Mouse (Mus musculus): ENCODE results near the gene Tgfbr3. TPM values are rescaled to one million over a fixed set of nuclear protein-coding genes. Genes with fewer than 3 reads are reported as not detected.

Gene Tgfbr3
- polyA plus RNA-seq, 1 experiment from 2014 or later: 14.9 TPM

GRCm38 (mm10) chr5:107110880-107111520 is 178.4 kb downstream of the Tgfbr3 start:
- Histone ChIP-seq H3K27ac (ENCODE audit: low read length) (peak overlapping the region; percentile 74), H3K4me3 (ENCODE audit: low read length) (no peak overlapping the region), H3K9ac (ENCODE audit: low read depth, low read length) (no peak overlapping the region), H3K36me3 (ENCODE audit: control insufficient read depth, insufficient read depth, low read length) (no peaks in the 10 kb centered on the region), H3K9me3 (ENCODE audit: control insufficient read depth, low read length) (no peaks in the 10 kb centered on the region), H3K4me1 (ENCODE audit: control insufficient read depth, insufficient read depth, low read length) (peaks cover 31% of the 10 kb centered on the region), H3K27me3 (replicated peaks; ENCODE audit: control insufficient read depth, insufficient read depth, low read length) (no peaks in the 10 kb centered on the region), H3K4me2 (ENCODE audit: low read depth, low read length) (peak overlapping the region; percentile 19; the same call in 1 of the 2 replicates)
- peak; percentile 74 for ATAC-seq
- 23% methylated on average over 7 of the region's 7 CpGs for WGBS

GRCm38 (mm10) chr5:107110089-107110879 is 179.1 kb downstream of the Tgfbr3 start:
- no peaks in the 10 kb centered on the region for H3K36me3 ChIP-seq (ENCODE audit: control insufficient read depth, insufficient read depth, low read length)
- WGBS: 41% methylated on average over 13 of the region's 13 CpGs
- H3K9ac ChIP-seq (ENCODE audit: low read depth, low read length): no peak overlapping the region
- H3K4me3 ChIP-seq (ENCODE audit: low read length): no peak overlapping the region
- no peaks in the 10 kb centered on the region for H3K27me3 ChIP-seq (replicated peaks; ENCODE audit: control insufficient read depth, insufficient read depth, low read length)
- ATAC-seq: peak; percentile 79
- no peaks in the 10 kb centered on the region for H3K9me3 ChIP-seq (ENCODE audit: control insufficient read depth, low read length)
- H3K4me1 ChIP-seq (ENCODE audit: control insufficient read depth, insufficient read depth, low read length): peaks cover 31% of the 10 kb centered on the region
- H3K27ac ChIP-seq (ENCODE audit: low read length): peak overlapping the region; percentile 74
- H3K4me2 ChIP-seq (ENCODE audit: low read depth, low read length): peak overlapping the region; percentile 19; the same call in 1 of the 2 replicates

GRCm38 (mm10) chr5:107109416-107109815 is 180.0 kb downstream of the Tgfbr3 start:
- H3K9ac ChIP-seq (ENCODE audit: low read depth, low read length): no peak overlapping the region
- no peak overlapping the region for H3K4me2 ChIP-seq (ENCODE audit: low read depth, low read length)
- 84% methylated on average over 15 of the region's 15 CpGs for WGBS
- H3K4me1 ChIP-seq (ENCODE audit: control insufficient read depth, insufficient read depth, low read length): peaks cover 31% of the 10 kb centered on the region
- H3K4me3 ChIP-seq (ENCODE audit: low read length): no peak overlapping the region
- H3K27me3 ChIP-seq (replicated peaks; ENCODE audit: control insufficient read depth, insufficient read depth, low read length): no peaks in the 10 kb centered on the region
- ATAC-seq: no peak
- H3K9me3 ChIP-seq (ENCODE audit: control insufficient read depth, low read length): no peaks in the 10 kb centered on the region
- no peak overlapping the region for H3K27ac ChIP-seq (ENCODE audit: low read length)
- no peaks in the 10 kb centered on the region for H3K36me3 ChIP-seq (ENCODE audit: control insufficient read depth, insufficient read depth, low read length)

- Histone ChIP-seq H3K36me3 (ENCODE audit: control insufficient read depth, insufficient read depth, low read length) (no peaks in the 10 kb centered on the region), H3K27ac (ENCODE audit: low read length) (peak overlapping the region; percentile 69), H3K9ac (ENCODE audit: low read depth, low read length) (no peak overlapping the region), H3K4me1 (ENCODE audit: control insufficient read depth, insufficient read depth, low read length) (peaks cover 24% of the 10 kb centered on the region), H3K4me2 (ENCODE audit: low read depth, low read length) (no peak overlapping the region), H3K4me3 (ENCODE audit: low read length) (no peak overlapping the region), H3K27me3 (replicated peaks; ENCODE audit: control insufficient read depth, insufficient read depth, low read length) (no peaks in the 10 kb centered on the region), H3K9me3 (ENCODE audit: control insufficient read depth, low read length) (no peaks in the 10 kb centered on the region)
- ATAC-seq: no peak
- 47% methylated on average over 12 of the region's 12 CpGs for WGBS
Observed at GRCm38 (mm10) chr5:107106793-107107192, 182.6 kb downstream of the Tgfbr3 start.

- 83% methylated on average over 2 of the region's 2 CpGs for WGBS
- Histone ChIP-seq H3K4me3 (ENCODE audit: low read length) (no peak overlapping the region), H3K4me2 (ENCODE audit: low read depth, low read length) (no peak overlapping the region), H3K4me1 (ENCODE audit: control insufficient read depth, insufficient read depth, low read length) (peaks cover 23% of the 10 kb centered on the region), H3K27me3 (replicated peaks; ENCODE audit: control insufficient read depth, insufficient read depth, low read length) (no peaks in the 10 kb centered on the region), H3K9ac (ENCODE audit: low read depth, low read length) (no peak overlapping the region), H3K9me3 (ENCODE audit: control insufficient read depth, low read length) (no peaks in the 10 kb centered on the region), H3K36me3 (ENCODE audit: control insufficient read depth, insufficient read depth, low read length) (no peaks in the 10 kb centered on the region), H3K27ac (ENCODE audit: low read length) (no peak overlapping the region)
- ATAC-seq: no peak
Observed at GRCm38 (mm10) chr5:107106139-107106538, 183.3 kb downstream of the Tgfbr3 start.

GRCm38 (mm10) chr5:107103591-107103990 is 185.8 kb downstream of the Tgfbr3 start:
- WGBS: 84% methylated on average over 2 of the region's 2 CpGs
- Histone ChIP-seq H3K9ac (ENCODE audit: low read depth, low read length) (no peak overlapping the region), H3K4me3 (ENCODE audit: low read length) (no peak overlapping the region), H3K36me3 (ENCODE audit: control insufficient read depth, insufficient read depth, low read length) (no peaks in the 10 kb centered on the region), H3K27me3 (replicated peaks; ENCODE audit: control insufficient read depth, insufficient read depth, low read length) (no peaks in the 10 kb centered on the region), H3K4me2 (ENCODE audit: low read depth, low read length) (no peak overlapping the region), H3K9me3 (ENCODE audit: control insufficient read depth, low read length) (no peaks in the 10 kb centered on the region), H3K27ac (ENCODE audit: low read length) (no peak overlapping the region), H3K4me1 (ENCODE audit: control insufficient read depth, insufficient read depth, low read length) (peaks cover 8% of the 10 kb centered on the region)
- no peak for ATAC-seq

- WGBS: 61% methylated on average over 4 of the region's 4 CpGs
- H3K4me1 ChIP-seq (ENCODE audit: control insufficient read depth, insufficient read depth, low read length): peaks cover 8% of the 10 kb centered on the region
- no peak overlapping the region for H3K4me2 ChIP-seq (ENCODE audit: low read depth, low read length)
- no peaks in the 10 kb centered on the region for H3K9me3 ChIP-seq (ENCODE audit: control insufficient read depth, low read length)
- no peaks in the 10 kb centered on the region for H3K36me3 ChIP-seq (ENCODE audit: control insufficient read depth, insufficient read depth, low read length)
- H3K9ac ChIP-seq (ENCODE audit: low read depth, low read length): no peak overlapping the region
- no peaks in the 10 kb centered on the region for H3K27me3 ChIP-seq (replicated peaks; ENCODE audit: control insufficient read depth, insufficient read depth, low read length)
- H3K27ac ChIP-seq (ENCODE audit: low read length): no peak overlapping the region
- no peak for ATAC-seq
- H3K4me3 ChIP-seq (ENCODE audit: low read length): no peak overlapping the region
Observed at GRCm38 (mm10) chr5:107102916-107103315, 186.5 kb downstream of the Tgfbr3 start.

- no peak overlapping the region for H3K4me3 ChIP-seq (ENCODE audit: low read length)
- no peaks in the 10 kb centered on the region for H3K27me3 ChIP-seq (replicated peaks; ENCODE audit: control insufficient read depth, insufficient read depth, low read length)
- H3K4me2 ChIP-seq (ENCODE audit: low read depth, low read length): no peak overlapping the region
- H3K36me3 ChIP-seq (ENCODE audit: control insufficient read depth, insufficient read depth, low read length): no peaks in the 10 kb centered on the region
- H3K27ac ChIP-seq (ENCODE audit: low read length): no peak overlapping the region; the same call in 1 of the 2 replicates
- no peaks in the 10 kb centered on the region for H3K9me3 ChIP-seq (ENCODE audit: control insufficient read depth, low read length)
- peaks cover 9% of the 10 kb centered on the region for H3K4me1 ChIP-seq (ENCODE audit: control insufficient read depth, insufficient read depth, low read length)
- H3K9ac ChIP-seq (ENCODE audit: low read depth, low read length): no peak overlapping the region
- no peak for ATAC-seq
- 60% methylated on average over 4 of the region's 4 CpGs for WGBS
Observed at GRCm38 (mm10) chr5:107101684-107102083, 187.7 kb downstream of the Tgfbr3 start.

- H3K4me1 ChIP-seq (ENCODE audit: control insufficient read depth, insufficient read depth, low read length): peaks cover 9% of the 10 kb centered on the region
- H3K27ac ChIP-seq (ENCODE audit: low read length): no peak overlapping the region
- no peaks in the 10 kb centered on the region for H3K36me3 ChIP-seq (ENCODE audit: control insufficient read depth, insufficient read depth, low read length)
- H3K27me3 ChIP-seq (replicated peaks; ENCODE audit: control insufficient read depth, insufficient read depth, low read length): no peaks in the 10 kb centered on the region
- no peaks in the 10 kb centered on the region for H3K9me3 ChIP-seq (ENCODE audit: control insufficient read depth, low read length)
- WGBS: 64% methylated on average over 7 of the region's 7 CpGs
- no peak for ATAC-seq
- no peak overlapping the region for H3K4me3 ChIP-seq (ENCODE audit: low read length)
- no peak overlapping the region for H3K4me2 ChIP-seq (ENCODE audit: low read depth, low read length)
- H3K9ac ChIP-seq (ENCODE audit: low read depth, low read length): no peak overlapping the region
Observed at GRCm38 (mm10) chr5:107101135-107101534, 188.3 kb downstream of the Tgfbr3 start.
